Mouse (Mus musculus) heart, adult 18-20 months (tissue): ENCODE measurements at regions not wholly inside any gene's neighbourhood (a gene's known extent, or its start where the extent isn't known, plus 50 kb on each side); places are given as distances from the start of the nearest gene placed in this dataset.
A peak's percentile ranks its signal among the peaks of the same experiment; 100 is the strongest.

Source experiments
- DNase-seq, 2 experiments: peaks; one replicate each; pipeline ENCODE4 v3.0.0; 2021 to 2022; ENCODE audit warnings: mixed read lengths in 1 of 2

DNA sequence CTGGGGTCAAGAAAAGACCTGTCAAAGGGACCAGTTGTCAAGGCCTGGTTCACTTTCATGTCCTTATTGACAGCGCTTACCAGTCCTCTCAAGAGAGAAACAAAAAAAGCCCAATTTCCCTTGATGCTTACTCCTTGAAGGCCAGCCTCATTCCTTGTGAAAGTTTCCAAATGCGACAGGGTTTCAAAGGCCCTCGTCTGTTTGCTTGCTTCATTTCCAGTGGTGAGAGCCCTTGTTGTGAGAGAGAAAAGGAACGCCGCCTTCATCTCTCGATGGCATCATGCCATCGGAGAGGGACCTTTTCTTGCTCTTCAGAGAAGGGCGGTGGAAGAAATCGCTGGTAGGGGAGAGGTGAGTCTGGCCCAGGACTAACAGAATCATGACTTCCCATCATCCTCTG lies 154.2 kb upstream of the Rpl34 start:
- no peak for DNase-seq

DNA sequence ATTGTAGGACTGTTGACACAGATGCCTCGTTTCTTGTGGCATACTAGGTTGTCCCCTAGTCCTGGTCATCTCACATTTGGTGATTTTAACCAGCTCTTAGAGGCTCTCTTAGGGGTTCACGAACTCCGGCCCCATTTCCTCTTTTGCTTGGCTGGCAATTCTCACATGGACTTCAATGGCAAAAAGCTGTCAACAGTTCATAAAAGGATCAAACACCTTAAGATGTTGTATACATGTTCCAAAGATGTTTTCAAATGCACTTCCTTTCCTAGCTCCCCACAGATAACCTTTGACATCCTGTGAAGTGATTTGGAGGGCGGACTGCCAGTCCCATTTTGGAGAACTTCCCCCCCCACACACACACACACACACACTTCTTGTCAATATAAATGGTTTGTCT lies 153.7 kb upstream of the Rpl34 start:
- DNase-seq = no peak

DNA sequence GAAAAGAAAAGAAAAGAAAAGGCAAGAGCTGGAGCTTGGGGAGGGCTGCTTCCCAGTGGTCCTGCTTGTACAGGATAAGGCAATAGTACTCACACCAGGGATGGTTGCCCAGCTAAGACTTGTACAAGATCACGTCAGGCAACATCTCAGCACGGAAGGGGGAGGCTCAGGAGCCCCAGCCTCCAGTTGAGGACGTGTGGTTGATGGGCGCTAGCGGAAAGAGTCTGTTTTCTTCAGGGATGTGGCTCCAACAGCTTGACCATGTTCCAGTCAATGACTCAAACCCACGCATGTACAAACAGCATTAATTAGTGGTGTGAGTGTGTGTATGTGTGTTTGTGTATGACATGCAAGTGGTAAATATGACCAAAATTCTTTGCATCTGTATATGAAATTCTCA lies 153.1 kb upstream of the Rpl34 start:
- DNase-seq = no peak

DNA sequence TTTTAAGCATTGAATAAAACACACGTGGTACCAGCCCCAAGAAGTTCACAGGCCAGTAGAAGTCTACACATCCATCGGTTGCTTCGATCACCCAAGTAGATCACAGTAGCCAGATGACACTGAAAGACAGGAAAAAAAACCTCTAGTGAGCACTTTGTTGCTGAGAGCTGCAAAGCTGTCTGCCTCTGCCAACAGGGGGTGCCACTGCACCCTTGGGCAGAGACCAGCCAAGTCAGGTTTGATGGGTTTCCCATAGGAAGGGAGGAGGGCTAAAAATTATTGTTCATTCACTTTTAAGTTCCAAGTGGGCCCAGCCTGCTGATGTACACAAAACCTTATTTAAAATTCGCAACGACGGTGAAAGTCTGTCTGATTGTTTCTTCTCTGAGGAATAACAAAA lies 150.3 kb upstream of the Rpl34 start:
- DNase-seq = no peak

DNA sequence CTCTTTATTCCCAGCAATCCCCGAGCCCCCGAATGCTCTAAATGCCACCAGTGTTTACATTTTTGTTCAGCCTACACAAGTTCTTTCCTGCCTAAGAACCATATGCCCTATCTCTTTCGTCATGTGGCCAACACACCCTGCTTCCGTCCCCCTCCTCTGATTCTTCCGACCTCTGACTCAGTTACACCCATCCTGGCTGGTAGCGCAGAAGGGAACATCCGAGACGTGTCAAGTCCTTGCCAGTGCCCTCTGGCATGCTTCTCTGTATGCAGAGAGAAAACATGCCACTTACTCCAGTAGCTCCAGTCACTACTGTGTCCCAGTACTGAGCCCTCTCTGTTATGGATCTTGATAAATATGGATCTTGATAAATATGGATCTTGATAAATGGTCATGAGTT lies 149.3 kb upstream of the Rpl34 start:
- DNase-seq = no peak

DNA sequence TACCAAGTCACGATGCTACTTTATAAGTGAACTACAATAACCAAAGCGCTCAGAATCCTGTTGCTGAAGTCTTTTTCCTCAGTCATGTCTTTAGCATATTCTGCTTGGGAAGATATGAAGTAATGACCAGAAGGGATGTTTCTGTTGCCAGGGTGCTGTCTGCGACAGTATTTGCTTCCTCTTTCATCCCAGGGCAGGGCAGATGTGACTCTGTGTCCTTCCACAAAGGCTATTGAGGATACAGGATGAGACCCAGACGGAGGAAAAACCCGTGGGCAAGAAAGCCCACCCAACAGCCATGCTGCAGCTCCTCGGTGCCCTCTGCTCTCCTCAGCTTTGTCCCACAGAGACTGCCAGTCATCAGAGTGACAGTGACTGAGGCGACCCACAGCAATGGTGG lies 148.6 kb upstream of the Rpl34 start:
- no peak for DNase-seq

DNA sequence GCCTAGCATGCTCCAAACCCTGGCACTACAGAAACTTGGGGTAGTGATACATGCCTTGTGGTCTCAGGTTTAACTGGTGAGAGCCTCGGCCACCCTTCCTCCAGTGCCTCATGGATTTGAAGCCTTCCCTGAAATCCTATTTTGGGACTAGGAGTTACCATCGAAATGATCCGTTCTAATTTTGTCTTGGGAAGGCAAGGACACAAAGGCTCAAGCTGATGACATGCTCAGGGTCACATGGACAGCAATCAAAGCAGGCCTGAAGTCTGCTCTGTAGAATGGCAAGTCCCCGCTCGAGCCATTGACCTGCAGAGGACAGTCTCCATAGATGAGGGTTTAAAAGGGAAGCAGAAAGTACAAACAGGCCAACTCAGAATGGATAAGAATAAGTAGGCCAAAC lies 147.8 kb upstream of the Rpl34 start:
- peak; percentile 11 to 20 for DNase-seq

DNA sequence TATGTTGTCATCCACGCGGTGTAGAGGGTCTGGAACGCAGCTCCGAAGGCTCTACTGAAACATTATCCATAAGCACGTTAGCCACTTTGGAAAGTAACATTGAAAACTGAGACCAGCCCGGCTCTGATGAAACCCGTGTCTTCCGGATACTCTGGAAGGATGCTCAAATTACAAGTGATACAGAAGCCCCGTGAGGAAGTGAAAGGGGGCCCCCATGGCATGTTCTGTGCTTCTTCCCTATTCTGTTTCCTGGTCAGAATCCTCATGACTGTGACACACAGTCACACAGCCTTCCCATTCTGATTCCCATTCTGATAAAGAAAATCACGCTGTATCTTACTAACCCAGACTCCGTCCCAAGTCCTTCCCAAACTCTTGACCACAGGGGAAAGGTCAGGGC lies 143.5 kb upstream of the Rpl34 start:
- peak; percentile 12 to 52 for DNase-seq

DNA sequence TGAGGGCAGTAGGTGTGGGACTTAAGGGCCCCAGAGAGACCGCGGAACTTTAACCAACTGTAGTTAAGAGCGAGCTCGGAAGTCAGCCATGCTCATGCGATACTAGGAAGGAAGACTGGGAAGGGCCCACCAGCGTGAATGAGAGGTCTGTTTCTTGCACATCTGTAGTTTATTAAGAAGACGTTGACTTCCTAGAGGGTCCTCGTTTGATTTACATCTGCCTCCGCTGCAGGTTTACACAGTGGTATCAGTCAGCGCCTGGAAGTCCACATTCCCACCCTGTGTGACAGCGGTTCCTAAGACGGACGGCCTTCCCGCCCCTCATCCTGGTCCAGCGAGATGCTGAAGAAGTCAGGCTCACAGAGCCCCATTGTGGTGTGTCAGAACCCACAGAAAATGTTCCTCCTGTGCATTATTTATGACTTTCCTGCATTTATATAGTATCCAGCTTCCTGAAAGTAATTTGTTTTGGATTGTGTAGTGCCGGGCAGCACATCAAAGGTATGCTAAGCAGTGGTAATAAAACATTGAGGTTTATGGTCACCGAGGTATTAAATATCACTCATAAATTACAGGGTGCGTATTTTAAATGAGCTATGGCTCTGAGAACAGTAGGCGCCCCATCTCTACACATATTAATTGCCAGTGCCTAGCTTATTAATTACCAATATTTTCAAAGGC lies 136.9 kb upstream of the Rpl34 start:
- no peak for DNase-seq

DNA sequence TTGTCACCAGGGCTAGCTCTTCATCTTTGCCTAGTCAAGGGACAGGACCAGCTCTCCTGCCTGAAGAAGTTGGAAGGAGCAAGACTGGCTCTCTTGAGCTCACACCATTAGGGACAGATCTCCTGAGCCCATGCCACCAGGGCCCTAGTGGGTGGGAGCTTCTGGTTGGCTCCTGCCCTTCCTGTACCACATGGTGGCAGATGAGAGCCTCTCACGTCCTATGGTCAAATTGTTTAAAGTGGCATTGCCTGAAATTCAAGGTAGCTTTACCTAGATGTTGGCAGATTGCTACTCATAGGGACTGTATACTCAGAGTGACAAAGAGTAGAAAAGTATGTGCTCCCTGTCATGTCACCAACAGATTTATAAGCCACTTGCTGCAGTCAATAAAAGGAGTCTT lies 134.6 kb upstream of the Rpl34 start:
- no peak for DNase-seq

DNA sequence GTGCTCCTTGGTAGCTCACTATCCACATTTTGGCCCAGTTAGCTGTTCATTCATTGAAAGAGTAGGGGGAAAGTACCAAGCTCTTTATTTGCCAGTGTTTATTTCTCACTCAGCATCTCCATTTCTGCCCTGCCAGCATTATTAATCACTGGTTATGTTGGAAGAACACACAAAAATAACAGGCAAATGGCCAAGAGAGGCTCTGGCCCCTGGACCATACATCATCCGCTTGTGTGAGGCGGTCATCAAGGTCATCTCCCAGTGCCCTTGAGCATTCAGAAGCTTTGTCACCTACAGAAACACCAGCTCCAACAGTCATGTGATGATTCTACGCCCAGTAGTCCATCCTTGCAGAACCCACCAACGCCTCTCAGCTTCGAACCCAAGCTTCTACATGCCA lies 133.2 kb upstream of the Rpl34 start:
- DNase-seq = no peak

DNA sequence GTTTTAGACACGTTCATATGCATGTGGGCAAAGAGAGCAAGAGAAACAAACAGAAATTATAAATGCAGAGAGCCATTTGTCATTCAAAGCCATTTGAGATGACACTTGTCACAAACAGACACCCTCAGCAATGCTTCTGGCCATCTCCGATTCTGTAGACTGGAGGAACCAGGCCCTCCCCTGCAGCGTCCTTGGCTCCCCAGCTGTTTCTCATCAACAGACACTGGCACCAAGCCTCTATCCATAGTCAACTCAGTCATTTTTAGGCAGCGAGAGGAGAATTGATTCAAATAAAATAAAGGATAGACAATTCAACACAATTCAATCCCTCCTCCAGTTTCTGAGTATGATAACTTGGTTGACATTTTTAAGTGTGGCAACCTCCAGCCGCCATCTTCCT lies 130.1 kb upstream of the Rpl34 start:
- no peak for DNase-seq

DNA sequence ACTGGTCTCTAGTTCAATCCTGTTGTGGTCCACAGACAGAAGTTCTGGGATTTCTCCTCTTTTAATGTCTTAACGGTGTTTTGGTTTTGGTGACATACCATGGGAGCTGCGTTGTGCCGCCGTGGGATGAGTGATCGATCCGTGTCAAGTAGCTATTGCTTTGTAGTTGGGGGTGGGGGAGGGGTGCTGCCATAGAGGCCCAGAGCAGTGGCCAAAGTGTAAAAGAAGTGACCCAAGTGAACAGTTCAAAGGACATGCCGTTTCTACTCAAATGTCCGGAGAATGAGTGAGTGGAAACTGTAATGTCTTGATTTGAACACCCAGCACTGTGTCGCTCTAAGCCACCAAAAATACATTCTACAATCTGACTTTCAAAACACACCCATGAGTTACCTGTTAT lies 123.7 kb upstream of the Rpl34 start:
- no peak for DNase-seq

DNA sequence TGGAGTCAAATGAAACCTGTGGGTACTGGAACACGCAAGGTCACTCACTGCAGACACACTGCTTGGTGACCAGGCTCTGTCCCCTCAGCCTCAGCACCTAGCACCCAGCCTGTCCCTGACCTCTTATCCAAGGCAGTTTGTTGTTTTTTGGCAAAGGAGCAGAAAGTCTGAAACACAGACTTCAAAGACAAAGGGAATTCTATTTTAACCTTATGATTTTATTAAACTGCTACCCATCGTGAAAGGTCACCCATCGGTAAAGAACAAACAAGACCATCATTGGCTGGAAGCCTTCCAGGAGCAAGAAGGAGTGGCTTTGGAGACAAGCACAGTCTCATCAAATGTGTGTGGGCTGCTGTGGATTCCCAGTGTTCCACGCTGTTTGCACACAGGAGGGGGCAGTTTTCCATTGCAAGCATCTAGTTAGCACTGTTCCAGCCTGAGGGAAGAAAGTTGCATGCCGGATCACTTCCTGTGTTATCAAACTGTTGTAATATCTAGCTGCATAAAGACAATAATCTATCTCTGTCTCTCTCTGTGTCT lies 120.6 kb upstream of the Rpl34 start:
- DNase-seq = no peak

DNA sequence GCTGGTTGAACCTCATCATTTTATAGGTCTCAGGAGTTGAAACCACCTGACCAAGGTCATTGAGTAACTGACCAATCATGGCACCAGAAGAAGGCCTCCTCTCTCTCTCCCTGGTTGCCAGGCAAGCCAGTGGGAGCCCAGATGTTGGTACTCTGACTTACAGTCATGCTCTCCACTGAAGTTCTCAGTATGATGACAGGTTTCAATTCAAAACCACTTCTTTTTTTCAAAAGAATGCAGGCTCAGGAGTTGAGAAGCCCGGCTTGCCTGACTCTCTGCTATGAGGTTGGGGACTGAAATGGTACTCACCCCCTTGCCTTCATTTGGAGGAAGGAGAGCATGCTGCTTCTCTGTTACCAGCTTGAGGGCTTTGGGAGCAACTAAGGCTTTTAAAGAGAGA lies 111.6 kb upstream of the Rpl34 start:
- no peak for DNase-seq

DNA sequence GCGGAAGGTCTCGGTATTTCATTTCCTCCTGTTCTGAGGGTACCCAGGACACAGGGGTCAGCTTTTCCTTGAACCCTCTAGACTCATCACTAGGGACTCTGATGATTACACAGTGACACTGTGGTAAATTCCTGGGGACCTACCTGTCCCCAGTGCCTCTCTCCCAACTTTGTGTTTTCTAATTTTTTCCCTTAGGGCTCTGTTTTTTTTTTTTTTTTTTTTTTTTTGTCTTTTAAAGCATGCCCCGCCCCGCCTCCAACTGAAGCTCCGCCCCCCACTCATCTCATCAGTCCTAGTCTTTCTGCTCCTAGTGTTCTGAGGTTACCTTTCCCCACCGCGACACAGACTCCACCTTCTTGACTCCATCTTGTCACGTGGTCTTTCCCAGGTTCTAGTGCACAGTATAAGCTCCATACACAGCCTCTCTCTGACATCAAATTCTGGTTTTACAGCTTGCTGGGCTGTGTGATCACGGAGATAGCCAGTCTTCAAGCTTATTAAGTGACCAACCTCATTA lies 109.8 kb upstream of the Rpl34 start:
- no peak for DNase-seq

DNA sequence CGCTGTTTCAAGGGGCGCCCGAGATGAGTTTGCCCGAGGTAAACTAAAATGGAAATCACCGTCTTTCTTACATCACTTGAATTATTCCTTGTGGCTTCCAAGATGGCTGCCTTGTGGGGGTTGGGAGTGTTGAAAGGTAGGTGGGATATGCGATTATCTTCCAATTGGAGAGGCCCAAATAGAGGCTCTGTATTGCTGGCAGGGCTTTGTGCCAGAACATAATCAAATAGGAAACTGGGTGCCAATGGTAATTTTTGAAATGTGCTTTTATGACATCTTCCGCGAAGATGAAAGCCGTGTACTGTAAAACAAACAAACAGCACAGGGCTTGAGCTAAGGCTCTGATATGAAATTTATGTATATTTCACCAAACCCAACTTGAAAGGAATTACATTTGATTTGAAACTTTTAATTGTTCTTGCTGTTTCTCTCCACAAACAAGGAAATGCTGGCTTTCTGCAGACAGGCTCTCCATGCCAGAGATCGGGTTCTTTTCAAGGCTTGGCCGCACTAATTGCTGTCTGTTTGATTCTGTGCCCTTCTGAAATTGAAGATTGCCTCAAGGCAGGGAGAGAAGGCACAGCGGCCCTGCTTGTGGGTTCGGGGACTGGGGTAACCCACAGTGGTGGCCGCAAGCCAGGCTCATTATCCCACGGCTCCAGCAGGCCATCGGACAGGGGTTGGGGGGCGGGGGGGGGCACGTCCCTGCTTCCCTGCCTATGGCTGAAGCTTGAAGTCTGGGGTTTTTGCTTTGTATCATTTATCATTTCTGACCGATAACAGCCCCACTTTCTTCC lies 108.6 kb upstream of the Rpl34 start:
- DNase-seq = no peak

DNA sequence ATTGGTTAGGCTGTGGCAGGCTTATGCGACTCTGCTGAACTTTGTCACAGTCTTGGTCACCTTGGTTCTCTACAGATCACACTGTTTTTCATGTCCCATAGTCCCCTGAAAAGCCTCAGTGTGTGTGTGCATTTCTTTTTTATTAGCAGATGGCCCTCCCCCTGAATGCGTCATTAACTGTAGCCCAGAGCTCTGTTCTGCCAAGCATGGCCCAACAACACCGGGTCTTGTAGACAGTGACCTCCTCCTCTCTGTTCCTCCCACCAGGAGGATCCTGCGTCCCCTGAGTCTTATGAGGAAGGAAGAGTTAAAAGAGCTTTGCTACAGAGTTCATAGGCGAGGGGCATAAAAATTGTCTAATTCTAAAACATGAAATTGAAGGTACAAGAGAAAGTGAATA lies 103.5 kb upstream of the Rpl34 start:
- DNase-seq = no peak

DNA sequence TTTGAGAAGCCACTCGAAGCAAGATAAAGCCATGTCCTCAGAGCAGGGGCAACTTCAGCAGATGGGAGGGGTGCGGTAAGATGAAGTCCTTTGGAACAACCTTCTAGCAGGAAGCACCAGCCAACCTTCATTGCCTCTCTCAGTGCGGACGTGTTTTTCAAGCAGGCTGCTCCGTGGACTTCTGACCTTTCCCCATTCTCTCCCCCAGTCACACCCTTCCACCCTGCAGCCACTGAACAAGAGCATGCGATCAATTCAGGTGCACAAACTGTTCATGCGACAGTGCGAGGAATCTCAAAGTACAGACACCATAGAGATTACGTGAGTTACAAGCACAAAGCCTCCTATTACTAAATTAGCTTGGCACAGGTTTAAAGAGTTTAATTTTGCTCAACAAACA lies 102.9 kb upstream of the Rpl34 start:
- no peak for DNase-seq

DNA sequence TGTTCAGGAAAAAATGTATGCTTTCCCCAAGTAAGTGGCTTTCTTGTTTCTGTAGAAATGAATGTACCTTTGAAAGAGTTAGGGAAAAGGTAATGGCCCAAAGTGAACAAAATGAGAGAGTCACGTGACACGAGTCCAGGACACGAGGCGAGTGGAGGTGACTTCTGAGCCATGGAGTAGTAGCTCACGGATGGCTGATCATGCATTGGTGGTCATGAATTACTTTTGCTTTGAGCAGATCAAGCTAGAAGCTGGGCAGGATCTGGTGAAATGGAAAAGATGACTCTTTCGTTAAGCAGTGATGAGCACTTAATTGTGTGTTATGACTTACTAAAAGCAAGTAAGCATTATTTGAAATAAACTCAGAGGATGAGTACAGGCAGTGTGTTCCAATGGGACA lies 101.6 kb upstream of the Rpl34 start:
- no peak for DNase-seq

DNA sequence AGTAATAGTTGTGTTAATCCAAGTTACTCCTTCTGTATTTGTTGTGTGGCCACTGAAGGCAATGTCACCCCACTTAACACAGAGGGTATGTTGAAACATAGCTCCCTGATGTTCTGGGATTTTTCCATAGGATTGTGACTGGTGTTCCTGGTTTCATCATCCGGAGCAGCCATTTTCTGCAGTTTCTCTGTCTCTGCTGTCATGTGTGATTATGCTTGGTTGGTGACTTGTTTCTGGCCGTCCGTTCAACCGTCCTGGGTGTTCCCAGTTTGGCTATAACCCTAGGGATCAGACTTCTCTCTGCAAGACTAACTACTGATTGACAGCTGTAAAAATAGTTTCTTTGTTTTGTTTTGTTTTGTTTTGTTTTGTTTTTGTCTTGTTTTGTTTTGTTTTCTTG lies 98.1 kb upstream of the Rpl34 start:
- no peak for DNase-seq

DNA sequence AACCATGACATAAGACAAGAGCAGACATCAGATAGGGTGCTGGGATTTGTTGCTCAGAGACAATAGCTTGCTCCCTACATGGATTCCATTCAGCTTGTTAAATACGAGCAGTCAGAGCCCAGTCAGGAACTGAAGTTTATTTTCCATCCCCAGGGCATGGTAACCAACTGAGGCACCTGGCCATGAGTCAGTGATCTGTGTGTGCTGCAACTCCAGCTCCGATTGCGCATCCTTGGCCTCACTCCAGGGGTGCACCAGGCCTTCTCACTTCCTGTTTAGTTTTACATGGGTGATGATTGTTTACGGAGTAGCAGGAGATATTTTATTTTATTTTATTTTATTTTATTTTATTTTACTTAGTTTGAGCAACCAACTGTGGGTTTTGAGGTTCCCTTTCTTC lies 97.7 kb upstream of the Rpl34 start:
- DNase-seq = no peak

DNA sequence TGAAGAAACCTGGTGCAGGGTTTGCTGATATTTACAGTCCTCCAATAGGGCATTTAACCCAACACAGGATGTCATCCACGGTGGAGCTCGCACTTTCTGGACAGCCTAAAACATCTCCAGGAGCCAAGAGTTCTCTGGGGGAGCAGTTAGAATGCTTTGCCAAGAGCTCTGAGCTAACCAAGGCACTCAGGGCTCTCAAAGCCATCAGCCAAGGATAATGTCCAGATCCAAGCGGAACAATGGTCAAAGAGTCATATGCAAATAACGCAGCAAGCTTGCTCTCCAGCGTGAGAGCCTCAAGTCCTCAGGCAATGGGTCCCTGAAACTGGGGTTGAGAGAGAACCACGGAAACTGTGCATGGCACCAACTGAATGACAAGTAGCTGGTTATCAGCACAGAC lies 96.8 kb upstream of the Rpl34 start:
- DNase-seq = no peak

DNA sequence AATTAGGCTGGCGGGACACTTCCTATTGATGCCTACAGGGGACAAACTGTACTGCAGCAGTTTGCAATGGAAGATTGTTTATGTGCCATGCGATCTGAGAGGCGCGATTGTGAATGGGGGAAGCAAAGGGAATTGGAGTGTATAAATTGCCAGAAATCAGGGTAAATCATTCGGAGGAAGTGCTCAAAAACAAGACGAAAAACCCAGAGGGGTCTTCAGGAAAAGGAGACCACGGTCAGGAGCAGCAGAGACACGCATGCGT lies 89.6 kb upstream of the Rpl34 start:
- DNase-seq = no peak
